Mouse (Mus musculus) neutrophil, adult 65 days (primary cell): ENCODE data around the gene 1600002K03Rik. TPM values are rescaled to one million over a fixed set of nuclear protein-coding genes. Genes with fewer than 3 reads are reported as not detected.

Source experiments
- total RNA-seq: library from RNA; stranded (reverse); gene quantifications from 2 replicates; pipeline ENCODE4 v1.2.4, GENCODE M21; 2023

Gene 1600002K03Rik
- 1.8 and 2.7 TPM in 2 replicates for total RNA-seq

DNA sequence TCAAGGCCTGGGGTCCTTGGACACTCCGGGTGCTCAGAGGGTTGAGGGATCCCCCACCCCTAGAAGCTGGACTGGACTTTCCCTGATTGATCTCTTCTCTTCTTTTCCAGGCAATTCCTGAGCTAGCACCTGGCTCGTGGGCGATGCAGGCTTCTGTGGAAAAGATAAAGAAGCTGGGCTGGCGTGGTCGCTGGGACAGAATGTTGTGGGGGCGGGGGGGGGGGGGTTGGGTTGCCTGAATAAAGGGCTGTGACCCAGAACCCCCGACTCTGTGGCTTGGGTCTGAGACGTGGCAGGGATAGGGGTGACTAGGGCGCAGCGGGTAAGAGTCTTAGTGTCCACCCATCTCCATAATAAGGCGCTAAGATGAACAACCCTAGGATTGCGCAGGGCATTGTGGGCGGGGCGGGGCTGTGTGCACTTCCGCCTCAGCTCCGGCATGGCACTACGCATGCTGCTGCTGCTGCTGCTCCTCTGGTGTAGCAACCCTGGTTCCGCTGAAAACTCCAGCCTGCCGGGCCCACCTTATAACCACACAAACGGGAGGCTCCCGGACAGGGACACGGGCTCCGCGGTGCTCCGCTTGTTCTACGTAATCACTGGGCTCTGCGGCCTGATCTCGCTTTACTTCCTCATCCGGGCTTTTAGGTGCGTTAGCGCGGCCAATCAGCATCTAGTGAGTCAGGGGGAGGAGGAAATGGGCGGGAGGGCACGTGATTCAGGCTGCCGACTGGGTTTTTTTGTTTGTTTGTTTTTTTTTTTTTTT is at the start of gene 1600002K03Rik:
TSS of gene 1600002K03Rik (plus strand) at position 418 of the 766 bp plus-strand sequence.

DNA sequence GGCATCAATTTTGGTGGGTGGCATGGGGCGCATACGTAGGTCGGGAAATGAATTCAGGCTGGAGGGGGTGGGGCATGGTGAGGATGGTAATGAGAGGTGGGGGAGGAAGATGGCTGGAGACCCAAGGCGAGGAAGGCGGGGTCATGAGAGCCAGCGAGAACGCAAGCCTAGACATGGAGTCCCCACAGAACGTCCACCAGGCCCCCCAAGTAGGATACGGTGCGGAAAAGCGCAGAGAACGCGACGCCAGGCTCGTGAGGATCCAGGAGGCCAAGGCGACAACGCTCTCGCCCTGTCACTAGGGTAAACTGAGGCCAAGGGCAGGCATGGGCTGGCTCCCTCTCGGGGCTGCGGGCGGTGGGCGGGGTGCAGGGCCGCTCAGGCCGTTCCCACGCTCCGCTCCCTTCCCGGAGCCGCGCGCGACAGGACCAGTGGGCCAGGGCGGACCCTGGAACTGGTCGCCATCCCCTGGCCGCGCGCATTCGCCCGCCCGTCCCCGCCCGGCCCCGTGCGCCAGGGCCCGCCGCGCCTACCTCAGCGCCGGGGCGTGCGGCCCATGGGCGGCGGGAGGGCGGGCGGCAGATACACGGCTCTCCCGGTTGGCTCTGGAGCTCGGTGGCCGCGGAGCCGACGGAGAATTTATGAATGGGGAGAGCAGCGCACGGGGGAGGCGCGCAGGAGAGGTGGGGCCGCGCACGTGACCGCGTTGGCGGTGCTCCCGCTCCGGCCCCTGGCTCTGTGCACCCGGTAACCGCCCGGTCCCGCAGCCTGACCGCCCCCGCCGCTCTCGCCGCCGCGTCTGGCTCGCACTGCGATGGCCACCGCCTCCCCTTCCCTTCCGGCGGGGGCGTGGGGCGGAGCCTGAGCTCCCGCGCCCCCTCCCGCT is 33.9 kb upstream of the 1600002K03Rik start, which contains the start of gene Atp5d:
TSS of gene Atp5d (plus strand) at position 80 of the 886 bp plus-strand sequence.

DNA sequence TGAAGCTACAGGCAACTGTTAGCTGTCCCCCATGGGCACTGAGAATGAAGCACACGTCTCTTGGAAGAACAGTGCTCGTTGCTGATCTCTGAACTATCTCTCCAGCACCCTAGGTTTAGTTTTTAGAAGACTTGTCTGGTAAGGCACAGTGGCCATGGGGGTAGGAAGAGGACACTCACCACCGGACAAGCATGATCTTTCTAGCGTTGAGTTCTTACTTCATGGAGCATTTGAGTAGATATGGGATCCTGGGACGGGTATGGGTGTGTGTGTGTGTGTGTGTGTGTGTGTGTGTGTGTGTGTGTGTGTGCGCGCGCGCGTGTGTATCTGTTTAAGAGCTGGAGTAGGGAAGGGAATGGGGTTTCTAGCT is 32.1 kb upstream of the 1600002K03Rik start, which contains the start of gene Cbarp:
TSS of gene Cbarp (minus strand) at position 170 of the 370 bp plus-strand sequence.

DNA sequence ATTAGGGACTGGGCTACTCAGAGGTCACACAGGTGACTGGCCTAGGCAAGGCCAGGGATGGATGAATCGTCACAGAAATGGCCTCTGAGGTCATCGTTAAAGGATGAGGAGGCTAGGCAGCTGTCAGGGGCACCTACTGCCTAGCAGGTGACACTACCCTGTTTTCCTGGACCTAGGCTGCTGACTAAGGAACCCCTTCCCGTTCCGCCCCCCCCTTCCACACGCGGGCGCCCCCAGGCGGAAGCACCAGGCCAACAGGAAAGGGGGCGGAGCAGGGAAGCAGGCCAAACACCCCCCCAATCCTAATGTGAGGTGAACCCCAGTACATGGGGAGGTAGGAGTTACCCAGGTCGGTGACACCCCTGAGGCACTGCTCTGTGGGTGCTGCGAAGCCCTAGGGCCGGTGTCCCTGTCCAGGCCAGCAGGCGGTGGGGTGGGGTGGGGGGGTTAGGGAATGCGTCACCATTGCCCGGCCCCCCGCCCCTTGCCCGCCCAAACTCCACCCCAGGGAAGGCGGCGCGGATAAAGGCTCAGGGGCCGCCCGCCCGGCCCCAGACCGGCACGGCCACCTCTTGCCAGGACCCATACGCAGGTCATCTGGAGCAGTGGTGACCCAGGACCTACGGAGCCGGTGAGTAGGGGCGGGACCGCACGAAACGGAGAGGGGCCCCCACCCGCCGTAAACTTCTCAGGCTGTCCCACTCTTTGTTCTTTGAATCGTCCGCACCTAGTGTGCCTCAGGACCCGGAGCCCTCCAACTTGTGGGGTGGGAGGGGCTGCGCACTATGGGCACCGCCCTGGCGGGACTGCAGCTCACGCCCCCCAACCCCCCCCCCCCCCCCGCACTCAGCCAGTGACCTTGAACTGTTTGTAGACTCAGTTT is 24.8 kb upstream of the 1600002K03Rik start, which contains the start of gene Midn:
TSS of gene Midn (plus strand) at position 554 of the 883 bp plus-strand sequence.

DNA sequence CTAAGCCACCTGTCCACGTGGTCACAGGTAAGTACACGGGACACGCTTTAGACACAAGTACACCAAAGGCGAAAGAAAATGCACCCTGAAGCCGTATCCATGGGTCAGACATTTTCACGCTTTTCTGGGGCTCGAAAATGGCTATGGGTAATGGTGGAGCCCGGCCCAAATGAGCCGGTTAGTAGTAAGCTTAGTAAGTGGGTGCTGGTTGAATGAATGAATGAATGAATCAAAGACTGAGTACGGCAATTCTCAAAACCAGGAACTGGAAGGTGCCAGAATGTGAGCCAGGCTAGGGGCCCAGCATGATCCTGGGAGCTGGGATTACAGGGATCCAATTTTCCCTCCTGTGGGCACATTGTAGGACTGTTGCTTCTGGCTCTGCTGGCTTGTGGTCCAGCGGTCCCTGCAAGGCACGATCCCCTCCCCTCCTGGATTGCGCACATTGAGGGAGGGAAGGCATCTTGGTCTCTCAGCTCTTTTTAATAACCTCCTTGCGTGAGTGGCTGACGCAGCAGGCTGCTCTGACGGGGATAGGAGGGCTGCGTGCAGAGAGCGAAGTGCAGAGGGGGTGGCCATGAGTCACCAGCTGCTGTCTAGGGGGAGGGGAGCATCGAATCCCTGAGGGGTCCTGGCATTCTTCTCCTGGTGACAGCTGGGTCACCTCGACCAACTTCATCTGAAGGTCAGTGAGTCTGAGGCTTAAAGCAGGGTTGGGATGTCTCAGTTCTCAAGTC is 7.2 kb upstream of the 1600002K03Rik start, which contains the start of gene Cirbp:
TSS of gene Cirbp (plus strand) at position 594 of the 737 bp plus-strand sequence.

DNA sequence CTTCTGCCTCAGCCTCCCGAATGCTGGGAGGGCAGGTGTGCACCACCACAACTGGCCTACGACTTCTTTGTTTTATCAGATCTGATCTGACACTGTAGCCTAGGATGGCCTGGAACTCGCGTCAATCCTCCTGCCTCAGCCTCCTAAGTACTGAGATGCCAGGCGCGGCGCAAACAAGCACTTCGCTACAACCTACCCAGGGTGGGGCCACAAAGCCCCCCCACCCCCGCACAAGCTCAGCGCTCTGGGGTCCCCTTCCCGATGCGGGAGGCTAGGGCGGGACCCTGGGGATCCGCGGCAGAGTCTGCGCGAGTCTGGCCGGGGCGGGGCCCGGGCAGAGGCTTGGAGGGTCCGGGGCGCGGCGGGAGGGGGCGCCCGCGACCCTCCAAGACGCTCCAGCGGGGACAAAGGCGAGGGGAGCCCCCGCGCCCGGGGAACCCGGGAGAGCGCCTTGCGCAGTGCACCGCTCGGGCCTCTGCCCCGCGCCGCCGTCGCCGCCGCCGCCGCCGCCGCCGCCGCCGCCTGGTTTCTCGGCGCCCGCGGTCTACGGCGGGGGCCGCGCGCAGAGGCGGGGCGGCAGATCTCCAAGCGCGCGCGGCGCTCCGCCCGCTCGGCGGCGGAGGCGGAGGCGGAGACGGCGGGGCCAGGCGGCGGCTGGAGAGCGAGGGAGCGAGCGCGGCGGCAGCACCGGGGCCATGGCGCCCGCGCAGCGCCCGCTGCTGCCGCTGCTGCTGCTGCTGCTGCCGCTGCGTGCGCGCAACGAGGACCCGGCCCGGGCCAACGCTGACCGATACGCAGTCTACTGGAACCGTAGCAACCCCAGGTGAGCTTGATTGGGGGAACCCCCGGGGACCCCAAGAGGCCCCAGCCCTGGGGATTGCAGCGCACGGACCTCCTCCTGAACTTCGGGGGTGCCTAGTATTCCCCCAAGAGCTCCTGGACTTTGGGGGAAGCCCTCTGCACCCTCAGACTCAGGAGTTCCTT is 6.6 kb downstream of the 1600002K03Rik start, which contains the start of gene Efna2:
TSS of gene Efna2 (plus strand) at position 415 of the 984 bp plus-strand sequence.

Other genes with a start within 250 kb of the 1600002K03Rik start
- gene Arid3a, start 245.9 kb upstream of the 1600002K03Rik start, total RNA-seq = 203 and 226 TPM in 2 replicates
- gene Wdr18, start 212.8 kb upstream of the 1600002K03Rik start, total RNA-seq = 13.5 and 19.5 TPM in 2 replicates
- 0.16 and 0.19 TPM in 2 replicates for gene Grin3b, start 202.2 kb upstream of the 1600002K03Rik start, total RNA-seq
- gene Tmem259, start 188.6 kb upstream of the 1600002K03Rik start, total RNA-seq = 65.1 and 75.1 TPM in 2 replicates
- gene Cnn2, start 184.4 kb upstream of the 1600002K03Rik start, total RNA-seq = 381 and 568 TPM in 2 replicates
- 105 and 153 TPM in 2 replicates for gene Abca7, start 176.4 kb upstream of the 1600002K03Rik start, total RNA-seq
- gene Arhgap45, start 156.3 kb upstream of the 1600002K03Rik start, total RNA-seq = 445 and 546 TPM in 2 replicates
- gene Polr2e, start 133.1 kb upstream of the 1600002K03Rik start, total RNA-seq = 31.6 and 36.0 TPM in 2 replicates
- 228 and 229 TPM in 2 replicates for gene Gpx4, start 125.8 kb upstream of the 1600002K03Rik start, total RNA-seq
- 164 and 210 TPM in 2 replicates for gene Sbno2, start 67.4 kb upstream of the 1600002K03Rik start, total RNA-seq
- 193 and 249 TPM in 2 replicates for gene Stk11, start 57.1 kb upstream of the 1600002K03Rik start, total RNA-seq
- 81.5 and 92.7 TPM in 2 replicates for gene Atp5d, start 34.3 kb upstream of the 1600002K03Rik start, total RNA-seq
- 0.61 and 1.3 TPM in 2 replicates for gene Cbarp, start 32.1 kb upstream of the 1600002K03Rik start, total RNA-seq
- 220 and 226 TPM in 2 replicates for gene Midn, start 24.7 kb upstream of the 1600002K03Rik start, total RNA-seq
- 41.2 and 65.3 TPM in 2 replicates for gene Cirbp, start 7.0 kb upstream of the 1600002K03Rik start, total RNA-seq
- gene Efna2, start 6.5 kb downstream of the 1600002K03Rik start, total RNA-seq = not detected in 2 replicates
- 20.6 and 22.3 TPM in 2 replicates for gene Mum1, start 53.5 kb downstream of the 1600002K03Rik start, total RNA-seq
- gene Ndufs7, start 76.2 kb downstream of the 1600002K03Rik start, total RNA-seq = 44.9 and 49.8 TPM in 2 replicates
- 4.0 and 4.8 TPM in 2 replicates for gene Gamt, start 88.1 kb downstream of the 1600002K03Rik start, total RNA-seq
- 71.8 and 72.5 TPM in 2 replicates for gene Dazap1, start 88.5 kb downstream of the 1600002K03Rik start, total RNA-seq
- gene Rps15, start 119.5 kb downstream of the 1600002K03Rik start, total RNA-seq = 539 and 578 TPM in 2 replicates
- not detected in 2 replicates for gene Apc2, start 123.0 kb downstream of the 1600002K03Rik start, total RNA-seq
- gene 2310011J03Rik, start 147.6 kb downstream of the 1600002K03Rik start, total RNA-seq = 29.5 and 40.3 TPM in 2 replicates
- not detected in 2 replicates for gene Pcsk4, start 156.6 kb downstream of the 1600002K03Rik start, total RNA-seq
- gene Reep6, start 157.0 kb downstream of the 1600002K03Rik start, total RNA-seq = 0.44 and 0.54 TPM in 2 replicates
- gene Adamtsl5, start 175.5 kb downstream of the 1600002K03Rik start, total RNA-seq = not detected in 2 replicates
- gene Plk5, start 183.5 kb downstream of the 1600002K03Rik start, total RNA-seq = not detected in 2 replicates
- 1.9 and 2.6 TPM in 2 replicates for gene Mex3d, start 214.7 kb downstream of the 1600002K03Rik start, total RNA-seq
- 30.1 and 33.3 TPM in 2 replicates for gene Mbd3, start 226.6 kb downstream of the 1600002K03Rik start, total RNA-seq
- 68.5 and 72.8 TPM in 2 replicates for gene Uqcr11, start 233.9 kb downstream of the 1600002K03Rik start, total RNA-seq